Mouse (Mus musculus) right cerebral cortex, postnatal 25 days (tissue): ENCODE data around the gene Ugt1a9.
"Not testable (repeated sequence)": the region's sequence is repeated elsewhere in the genome, so short reads cannot be mapped to it uniquely, and the experiment has no call there.

Source experiments
- DNase-seq: peaks from one replicate; pipeline ENCODE4 v3.0.0; 2022

Ugt1a9 gene

DNA sequence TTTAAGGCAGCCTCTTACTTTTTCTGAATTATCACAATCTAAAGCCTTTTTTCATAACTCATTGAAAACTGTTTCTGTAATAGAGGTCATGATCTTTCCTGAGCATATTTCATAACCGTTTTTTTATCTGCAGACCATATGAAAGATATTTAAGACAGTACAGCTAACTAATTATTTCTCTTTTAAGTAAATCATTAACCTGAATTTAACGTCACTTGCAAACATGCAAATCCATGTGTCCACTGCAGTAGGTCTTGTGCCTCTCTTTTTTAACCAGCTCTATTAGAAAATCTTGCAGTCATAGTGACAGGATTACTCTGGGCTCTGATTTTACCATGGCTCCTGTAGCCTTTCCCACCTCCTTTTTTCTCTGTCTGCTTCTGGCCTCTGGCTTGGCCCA, at the start of gene Ugt1a9:
Gene Ugt1a9 (plus strand): TSS at position 306 of the 400 bp plus-strand sequence.
- DNase-seq: no peak

DNA sequence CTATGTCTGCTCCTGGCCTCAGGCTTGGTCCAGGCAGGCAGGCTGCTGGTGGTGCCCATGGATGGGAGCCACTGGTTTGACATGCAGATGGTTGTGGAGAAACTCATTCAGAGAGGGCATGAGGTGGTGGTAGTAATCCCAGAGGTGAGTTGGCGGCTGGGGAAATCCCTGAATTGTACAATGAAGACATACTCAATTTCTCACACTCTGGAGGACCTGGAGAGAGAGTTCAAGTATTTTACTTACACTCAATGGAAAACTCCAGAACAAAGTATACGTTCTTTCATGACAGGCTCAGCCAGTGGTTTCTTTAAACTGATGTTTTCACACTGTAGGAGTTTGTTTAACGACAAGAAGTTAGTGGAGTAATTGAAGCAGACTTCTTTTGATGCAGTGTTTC, 45.4 kb upstream of the Ugt1a9 start:
- DNase-seq: not testable (repeated sequence)

DNA sequence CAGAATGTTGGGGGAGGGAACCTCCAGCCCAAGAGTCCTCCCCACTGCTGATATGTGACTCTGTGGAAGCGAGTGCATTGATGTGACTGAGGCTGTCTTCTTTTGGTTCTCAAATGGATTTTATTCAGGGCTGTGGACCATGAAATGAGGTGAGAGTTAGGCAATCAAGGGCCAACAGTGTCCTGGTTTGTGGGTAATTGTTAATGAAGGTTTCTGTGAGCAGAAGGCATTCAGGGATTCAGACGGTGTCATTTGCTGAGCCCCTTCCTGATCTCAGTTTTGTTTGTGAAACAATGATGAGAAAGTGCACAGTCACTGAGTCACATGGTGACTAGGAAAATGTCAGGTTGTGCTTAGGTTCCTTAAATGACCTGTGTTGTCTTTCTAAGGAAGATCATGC, 27.6 kb upstream of the Ugt1a9 start:
- DNase-seq: not testable (repeated sequence)

DNA sequence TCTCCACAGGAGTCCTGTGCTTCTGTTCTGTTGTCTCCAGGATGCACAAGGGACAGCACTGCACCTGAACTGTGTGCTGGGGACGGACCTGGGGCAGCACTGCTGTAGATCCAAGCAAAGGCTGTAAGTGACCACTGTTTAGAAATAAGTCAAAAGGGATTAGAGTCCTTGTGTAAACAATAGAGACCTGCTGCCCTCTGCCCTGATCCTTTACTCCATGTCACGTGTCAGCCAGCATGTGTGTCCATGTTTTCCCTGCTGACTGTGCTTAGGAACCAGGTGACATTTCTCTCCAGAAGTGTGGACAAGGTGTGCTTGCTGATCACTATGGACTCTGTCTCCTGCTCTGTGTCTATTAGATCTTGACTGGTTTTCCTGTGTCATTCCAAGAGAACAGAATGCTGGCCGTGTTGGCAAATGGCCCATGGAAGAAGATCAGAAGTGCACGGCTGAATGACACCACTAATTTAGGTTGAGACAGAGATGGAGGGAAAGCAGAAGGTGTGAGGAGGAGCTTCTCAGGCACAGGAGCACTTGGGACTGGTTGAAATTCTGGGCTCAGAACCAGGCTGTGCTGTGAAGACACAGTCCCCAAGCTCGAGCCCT, 25.7 kb upstream of the Ugt1a9 start:
- not testable (repeated sequence) for DNase-seq

DNA sequence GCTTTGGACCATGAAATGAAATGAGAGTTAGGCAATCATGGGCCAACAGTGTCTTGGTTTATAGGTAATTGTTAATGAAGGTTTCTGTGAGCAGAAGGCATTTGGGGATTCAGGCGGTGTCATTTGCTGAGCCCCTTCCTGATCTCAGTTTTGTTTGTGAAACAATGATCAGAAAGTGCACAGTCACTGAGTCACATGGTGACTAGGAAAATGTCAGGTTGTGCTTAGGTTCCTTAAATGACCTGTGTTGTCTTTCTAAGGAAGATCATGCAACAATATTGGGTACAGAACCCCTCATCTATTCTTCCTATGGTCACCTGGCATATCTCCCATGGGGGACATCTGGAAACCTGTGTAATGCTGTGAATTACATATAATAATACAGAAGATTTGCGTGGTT, 23.2 kb upstream of the Ugt1a9 start:
- DNase-seq: not testable (repeated sequence)

DNA sequence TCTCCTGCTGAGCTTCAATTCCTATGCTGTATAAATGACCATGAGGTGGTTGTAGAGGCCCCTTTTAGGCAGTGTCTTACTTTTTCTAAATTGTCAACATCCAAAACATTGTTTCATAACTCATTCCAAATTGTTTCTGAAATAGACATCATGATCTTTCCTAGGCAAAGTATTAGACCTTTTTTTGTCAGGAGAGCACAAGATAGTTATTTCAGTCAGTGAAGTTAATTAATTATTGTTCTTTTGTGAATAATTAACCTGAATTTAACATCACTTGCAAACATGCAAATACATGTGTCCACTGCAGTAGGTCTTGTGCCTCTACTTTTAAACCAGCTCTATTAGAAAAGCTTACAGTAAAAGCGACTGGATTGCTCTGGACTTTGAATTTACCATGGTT, 15.5 kb upstream of the Ugt1a9 start, which contains the start of gene Ugt1a10:
Gene Ugt1a10 (plus strand): TSS at position 301 of the 400 bp plus-strand sequence.
- no peak for DNase-seq

DNA sequence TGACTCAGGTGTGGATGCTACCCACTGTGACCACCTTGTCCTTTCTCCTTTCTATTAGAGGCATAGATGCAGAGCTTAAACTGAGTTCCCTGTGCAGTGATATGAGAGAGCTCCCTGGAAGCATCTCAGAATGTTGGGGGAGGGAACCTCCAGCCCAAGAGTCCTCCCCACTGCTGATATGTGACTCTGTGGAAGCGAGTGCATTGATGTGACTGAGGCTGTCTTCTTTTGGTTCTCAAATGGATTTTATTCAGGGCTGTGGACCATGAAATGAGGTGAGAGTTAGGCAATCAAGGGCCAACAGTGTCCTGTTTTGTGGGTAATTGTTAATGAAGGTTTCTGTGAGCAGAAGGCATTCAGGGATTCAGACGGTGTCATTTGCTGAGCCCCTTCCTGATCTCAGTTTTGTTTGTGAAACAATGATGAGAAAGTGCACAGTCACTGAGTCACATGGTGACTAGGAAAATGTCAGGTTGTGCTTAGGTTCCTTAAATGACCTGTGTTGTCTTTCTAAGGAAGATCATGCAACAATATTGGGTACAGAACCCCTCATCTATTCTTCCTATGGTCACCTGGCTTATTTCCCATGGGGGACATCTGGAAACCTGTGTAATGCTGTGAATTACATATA, 4.0 kb upstream of the Ugt1a9 start:
- DNase-seq: not testable (repeated sequence)

DNA sequence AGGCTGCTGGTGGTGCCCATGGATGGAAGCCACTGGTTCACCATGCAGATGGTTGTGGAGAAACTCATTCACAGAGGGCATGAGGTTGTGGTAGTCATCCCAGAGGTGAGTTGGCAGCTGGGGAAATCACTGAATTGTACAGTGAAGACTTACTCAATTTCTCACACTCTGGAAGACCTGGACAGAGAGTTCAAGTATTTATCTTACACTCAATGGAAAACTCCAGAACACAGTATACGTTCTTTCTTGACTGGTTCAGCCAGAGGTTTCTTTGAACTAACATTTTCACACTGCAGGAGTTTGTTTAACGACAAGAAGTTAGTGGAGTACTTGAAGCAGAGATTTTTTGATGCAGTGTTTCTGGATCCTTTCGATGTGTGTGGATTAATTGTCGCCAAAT, 302 bp downstream of the Ugt1a9 start:
- no peak for DNase-seq

DNA sequence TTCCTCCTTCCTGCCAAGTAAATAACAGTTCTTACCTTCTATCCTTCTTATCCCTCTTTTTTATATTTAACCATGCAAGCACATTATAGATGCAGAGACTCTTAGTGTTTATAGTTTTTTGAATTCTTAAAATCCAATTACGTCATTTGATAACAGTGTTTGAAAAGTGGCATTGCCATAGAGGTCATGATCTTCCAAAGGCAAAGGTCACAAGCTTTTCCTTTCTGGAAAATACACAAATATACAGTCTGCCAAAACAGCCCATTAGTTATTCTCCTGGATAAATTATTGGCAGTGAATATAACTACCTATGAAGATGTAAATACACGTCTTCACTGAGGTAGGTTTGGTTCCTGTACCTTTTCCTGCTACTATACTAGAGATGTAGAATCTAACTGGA, 3.9 kb downstream of the Ugt1a9 start:
- no peak for DNase-seq

DNA sequence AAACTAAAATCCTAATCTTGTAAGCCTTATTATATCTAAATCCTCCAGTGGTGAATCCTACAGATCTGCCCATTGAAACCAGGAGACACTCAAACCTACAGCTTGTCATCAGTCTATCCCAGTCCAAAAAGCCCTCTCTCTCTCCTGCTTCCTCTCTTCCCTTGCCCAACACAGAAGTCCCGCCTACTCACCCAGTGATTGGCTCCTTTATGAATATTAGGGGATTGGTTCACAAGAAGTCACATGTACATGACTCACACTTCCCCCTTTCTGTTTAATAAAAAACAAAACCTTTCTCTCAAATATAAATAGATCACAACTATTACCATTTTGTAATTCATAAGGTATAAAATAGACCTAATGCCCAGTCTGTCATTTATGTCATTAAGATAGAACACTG, 6.5 kb downstream of the Ugt1a9 start:
- DNase-seq: no peak

DNA sequence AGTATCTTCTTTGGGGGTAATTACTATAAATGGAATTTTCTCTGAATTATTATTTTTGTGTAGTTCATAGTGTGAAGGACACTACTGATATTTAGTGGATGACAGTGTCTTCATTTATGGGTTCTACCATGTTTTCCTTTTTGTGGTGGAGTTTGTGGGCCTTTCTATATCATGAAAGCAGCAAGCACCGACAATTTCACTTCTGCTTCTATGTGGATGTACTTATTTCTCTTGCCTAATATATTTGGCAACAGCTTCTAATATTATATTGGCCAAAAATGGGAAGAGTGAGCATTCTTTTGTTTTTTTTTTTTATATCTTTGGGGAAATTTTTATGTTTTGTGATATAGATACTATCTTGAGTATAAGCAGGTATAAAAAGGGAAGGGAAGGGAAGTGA, 11.1 kb downstream of the Ugt1a9 start:
- DNase-seq: no peak

DNA sequence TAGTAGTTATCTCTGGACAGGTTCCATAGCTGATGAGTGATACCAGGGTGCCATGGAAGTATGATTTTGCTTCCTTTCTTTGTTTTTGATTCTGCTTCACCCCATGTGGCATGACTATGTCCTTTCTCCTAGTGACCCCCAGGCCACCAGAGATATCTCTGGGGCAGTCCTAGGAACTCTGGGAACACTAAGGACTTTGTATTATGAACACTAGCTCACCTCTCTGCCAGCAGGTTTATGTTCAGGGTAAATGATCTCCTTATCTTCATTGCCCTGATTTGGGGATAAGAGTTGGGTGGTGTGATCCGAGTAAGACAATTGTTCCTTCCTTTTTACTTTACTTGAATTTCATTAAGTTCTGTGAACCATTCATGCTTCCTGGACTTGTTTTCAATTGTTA, 15.5 kb downstream of the Ugt1a9 start:
- DNase-seq: no peak

DNA sequence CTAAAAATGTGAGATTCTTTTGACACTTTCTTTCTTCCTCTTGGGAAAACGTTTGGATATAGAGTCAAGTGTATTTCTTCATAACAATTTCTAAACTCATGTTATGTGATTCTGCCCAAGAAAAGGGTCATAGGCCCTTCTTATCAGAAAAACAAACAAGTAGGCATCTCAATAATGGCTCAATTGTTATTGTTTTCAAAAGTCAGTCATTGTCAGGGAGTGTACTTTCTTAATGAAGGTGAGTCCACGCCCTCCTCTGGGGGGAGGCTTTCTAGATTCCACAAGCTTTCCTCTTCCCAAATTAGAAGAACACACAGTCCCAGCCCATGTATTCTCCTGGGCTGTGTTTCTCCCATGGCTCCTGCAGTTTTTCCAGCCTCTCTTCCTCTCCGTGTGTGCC, 16.9 kb downstream of the Ugt1a9 start, which contains the start of gene Ugt1a8:
Gene Ugt1a8 (plus strand): TSS at position 301 of the 400 bp plus-strand sequence.
- no peak for DNase-seq

DNA sequence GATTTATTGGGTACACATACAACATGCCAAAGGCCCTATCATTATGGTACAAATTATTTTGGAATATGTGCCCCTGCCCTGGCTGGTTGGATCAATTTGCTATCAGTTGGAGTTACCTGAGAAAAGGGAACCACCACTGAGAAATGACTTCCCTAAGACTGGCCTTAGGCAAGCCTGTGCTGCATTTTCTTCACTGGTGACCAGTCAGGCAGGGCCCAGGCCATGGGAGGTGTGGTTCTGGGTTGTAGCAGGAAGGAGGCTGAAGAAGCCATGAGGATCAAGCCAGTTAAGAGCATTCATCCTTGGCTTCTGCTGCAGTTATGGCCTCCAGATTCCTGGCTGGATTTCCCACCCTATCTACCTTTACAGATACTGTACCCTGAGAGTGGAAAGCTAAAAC, 21.7 kb downstream of the Ugt1a9 start:
- no peak for DNase-seq

DNA sequence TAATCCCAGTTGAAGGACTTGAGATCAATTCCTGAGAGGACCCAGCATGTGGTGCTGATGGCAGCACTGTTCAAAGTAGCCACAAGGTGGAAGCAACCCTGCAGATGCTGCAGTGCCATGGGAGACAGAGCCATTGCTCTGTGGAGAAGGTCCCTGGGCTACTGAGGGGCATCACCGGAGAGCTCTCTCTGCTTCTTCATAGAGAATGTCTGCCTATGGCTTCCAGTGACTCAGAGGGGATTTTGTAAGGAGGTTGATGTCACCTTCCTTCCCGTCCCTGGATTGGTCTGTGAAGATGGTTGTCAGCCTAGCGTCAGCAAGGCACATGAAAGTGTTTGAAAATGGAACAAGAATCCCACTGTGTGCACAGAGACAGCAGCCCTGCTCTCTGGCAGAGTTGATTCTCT, 23.7 kb downstream of the Ugt1a9 start:
- not testable (repeated sequence) for DNase-seq

DNA sequence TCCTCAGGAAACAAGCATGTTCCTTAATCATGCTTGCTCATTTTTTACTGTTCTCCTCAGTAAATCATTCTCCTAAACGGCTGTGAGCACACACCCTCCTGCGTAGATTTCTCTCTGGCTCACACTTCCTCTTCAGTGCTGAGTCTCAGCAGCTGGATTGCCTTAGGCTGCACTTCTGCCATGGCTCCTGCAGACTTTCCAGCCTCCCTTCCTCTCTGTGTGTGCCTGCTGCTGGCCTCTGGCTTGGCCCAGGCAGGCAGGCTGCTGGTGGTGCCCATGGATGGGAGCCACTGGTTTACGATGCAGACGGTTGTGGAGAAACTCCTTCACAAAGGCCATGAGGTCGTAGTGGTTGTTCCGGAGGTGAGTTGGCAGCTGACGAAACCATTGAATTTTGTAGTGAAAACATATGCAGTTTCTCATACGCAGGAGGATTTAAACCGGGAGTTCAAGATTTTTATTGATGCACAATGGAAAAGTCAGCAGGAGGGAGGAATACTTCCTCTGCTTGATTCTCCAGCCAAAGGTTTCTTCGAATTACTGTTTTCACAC, 24.4 kb downstream of the Ugt1a9 start, which contains the start of gene Ugt1a7c:
Gene Ugt1a7c (plus strand): TSS at position 122 of the 552 bp plus-strand sequence.
- DNase-seq: no peak

DNA sequence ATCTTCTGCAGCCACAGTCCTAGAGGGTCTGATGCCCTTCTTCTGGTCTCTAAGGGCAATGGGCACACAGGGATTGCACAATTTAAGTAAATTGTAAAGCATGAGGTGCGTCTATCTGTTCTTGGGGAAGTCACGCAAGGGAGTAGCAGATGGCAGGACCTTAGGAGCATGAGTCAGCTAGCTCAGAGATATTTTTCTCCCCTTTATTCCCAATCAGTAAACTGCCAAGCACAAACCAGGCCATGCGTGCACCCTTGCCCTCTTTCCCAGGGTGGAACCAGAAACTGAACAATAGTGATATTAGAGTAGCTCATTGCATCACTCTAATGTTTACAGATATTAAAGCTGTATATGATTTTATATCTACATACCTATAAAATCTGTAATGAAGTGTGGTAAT, 27.9 kb downstream of the Ugt1a9 start:
- not testable (repeated sequence) for DNase-seq

DNA sequence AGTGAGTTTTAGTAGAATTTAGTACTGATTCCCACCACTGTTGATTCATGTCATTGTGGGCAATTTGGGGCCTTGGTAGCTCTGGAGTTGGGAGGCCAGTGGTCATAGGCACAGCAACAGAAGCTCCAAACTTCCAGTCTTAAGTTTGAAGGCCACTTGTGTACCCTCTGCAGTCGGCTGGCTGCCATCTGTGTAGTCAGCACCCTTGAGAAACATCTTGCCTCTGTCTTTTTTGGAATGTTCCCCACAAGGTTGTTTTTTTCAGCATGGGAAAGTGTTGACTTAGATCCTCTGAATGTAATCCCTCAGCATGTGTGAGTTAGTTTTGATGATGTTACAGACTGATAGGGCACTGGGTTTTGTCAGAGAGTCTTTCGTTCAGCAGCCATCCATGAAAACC, 29.1 kb downstream of the Ugt1a9 start:
- not testable (repeated sequence) for DNase-seq

DNA sequence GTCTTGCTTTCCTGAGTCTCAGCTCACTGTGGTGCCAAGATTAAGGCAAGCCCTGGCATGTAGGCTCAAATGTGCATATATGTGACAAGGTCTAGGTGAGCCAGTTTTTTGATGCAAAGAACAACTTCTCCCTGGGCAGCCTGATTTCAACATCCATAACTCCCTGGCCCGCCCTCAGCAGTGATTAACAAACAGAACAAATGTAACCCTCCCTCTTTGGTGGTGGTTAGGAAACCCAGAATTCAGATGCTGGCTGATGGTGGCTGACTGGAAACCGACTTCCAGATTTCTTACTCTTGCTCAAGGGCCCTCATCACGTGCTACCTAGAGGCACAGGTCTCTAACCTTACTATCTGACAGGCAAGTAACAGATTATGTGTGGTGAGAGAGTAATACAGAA, 32.4 kb downstream of the Ugt1a9 start, which contains the start of gene Ugt1a6b:
Gene Ugt1a6b (plus strand): TSS at position 234 of the 400 bp plus-strand sequence.
- not testable (repeated sequence) for DNase-seq

DNA sequence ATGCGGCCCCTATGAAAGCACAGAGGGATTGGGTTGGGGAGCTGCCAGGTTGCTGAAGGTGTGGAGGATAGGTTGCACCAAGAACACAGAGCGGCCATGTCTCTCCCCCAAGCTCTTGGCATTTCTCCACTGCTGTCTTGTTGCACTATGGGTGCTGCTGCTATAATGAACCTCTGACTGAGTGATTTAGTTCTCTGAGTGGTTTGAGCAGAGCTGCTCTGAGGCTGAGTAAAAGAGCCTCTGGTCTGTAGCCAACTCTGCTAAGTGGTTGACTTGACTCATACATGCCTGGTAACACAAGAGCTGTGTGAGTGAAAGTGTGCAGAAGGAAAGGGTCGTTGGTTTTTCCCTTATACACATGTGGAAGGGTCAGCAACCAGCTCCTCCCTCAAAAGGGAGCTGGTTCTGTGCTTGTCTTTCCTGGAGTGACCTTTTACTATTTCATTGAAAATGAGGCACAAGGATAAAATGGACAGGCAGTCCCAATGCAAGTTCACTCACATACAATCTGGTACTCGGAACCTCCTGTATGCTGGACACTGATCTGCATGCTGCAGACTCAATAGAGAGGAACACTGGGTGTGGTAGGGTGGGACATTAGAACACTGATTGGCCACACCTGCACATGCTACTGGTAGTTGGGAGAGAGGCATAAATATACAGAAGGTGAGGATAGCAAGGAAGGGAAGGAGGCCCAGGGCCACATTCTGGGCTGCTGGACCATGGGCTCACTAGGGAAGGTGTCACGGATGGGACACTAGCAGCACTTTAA, 33.3 kb downstream of the Ugt1a9 start:
- DNase-seq: not testable (repeated sequence)

DNA sequence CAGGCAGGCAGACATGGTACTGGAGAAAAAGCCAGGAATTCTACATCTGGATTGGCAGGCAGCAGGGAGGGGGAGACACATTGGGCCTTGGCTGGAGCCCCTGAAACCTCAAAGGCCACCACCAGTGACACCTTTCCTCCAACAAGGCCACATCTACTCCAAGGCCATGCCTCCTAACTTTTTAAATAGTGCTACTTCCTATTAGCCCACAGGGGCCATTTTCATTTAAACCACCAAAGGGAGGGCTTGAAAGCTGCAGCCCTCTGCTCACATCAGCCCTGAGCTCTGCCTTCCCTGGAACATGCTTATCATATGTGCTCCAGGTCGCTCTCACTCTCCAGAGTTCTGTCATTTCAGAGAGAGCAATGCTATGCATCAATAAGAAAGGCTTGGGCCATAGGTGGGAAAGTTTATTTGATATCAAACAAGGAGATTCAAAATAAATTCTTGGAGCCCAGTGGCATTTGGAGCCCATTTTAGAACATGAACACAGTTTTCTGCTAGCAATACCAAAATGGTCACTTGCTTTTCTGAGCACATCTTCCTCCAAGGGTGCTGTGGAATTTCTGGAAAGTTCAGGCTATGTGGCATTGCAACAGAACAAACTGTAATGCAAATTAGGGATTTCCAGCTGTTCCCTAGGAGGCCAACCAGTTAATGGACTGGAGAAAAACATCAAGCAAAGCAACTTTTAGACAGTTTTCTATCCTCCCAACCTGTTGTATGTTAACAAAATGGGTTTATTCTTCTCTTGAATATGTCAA, 34.2 kb downstream of the Ugt1a9 start:
- DNase-seq: no peak

DNA sequence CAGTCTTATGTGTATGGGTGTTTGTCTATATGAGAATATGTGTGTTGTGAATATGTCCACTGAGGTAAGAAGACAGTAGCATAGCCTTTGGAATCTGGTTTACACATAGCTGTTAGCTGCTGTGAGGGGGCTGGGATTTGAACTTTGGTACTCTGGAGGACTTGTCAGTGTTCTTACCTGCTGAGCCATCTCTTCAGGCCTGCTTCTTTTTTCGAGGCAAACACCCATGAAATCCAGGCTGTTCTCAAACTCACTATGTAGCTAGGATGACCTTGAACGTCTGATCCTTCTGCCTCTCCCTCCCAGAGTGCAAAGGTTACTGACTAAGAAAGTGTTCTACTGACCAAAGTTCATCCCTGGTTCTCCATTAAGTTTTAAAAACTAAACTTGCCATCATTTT, 35.1 kb downstream of the Ugt1a9 start:
- DNase-seq: no peak
